Mouse (Mus musculus) gastrocnemius, postnatal 25 days (tissue): ENCODE data around the gene Cox4i1. TPM values are rescaled to one million over a fixed set of nuclear protein-coding genes. Genes with fewer than 3 reads are reported as not detected.

Experiments used
- DNase-seq: peaks from one replicate; pipeline ENCODE4 v3.0.0; 2022
- long read RNA-seq, 2 experiments: library from polyadenylated mRNA; stranded (forward); transcript quantifications; one replicate each; pipeline ENCODE4 v2.0.0; 2021
- total RNA-seq, 2 experiments: library from RNA; stranded (reverse); gene quantifications; 1 replicate in 1 of 2; 2 replicates in 1 of 2; pipeline ENCODE4 v1.2.3; 2021

The Cox4i1 gene
- total RNA-seq = 1,000 to 10,000 TPM; 1,728 to 1,814 TPM
- long read RNA-seq, experiment 1, transcript Cox4i1-203 (2 exons, 438 nt) = minor isoform, 33 of 13,746 reads
- long read RNA-seq, experiment 1, transcript Cox4i1-205 (5 exons, 765 nt) = minor isoform, 22 of 13,746 reads
- long read RNA-seq, experiment 1, transcript Cox4i1-201 (5 exons, 745 nt) = minor isoform, 3,154 of 13,746 reads
- long read RNA-seq, experiment 1, transcript Cox4i1-204 (3 exons, 578 nt) = major isoform, 10,280 of 13,746 reads
- long read RNA-seq, experiment 1, partial matches to known transcripts = 205 of 13,746 reads
- long read RNA-seq, experiment 1, other reads (novel, unspliced or antisense) = 48 of 13,746 reads
- long read RNA-seq, experiment 2, transcript Cox4i1-201 (5 exons, 745 nt) = minor isoform, 2,221 of 8,282 reads
- long read RNA-seq, experiment 2, transcript Cox4i1-203 (2 exons, 438 nt) = minor isoform, 22 of 8,282 reads
- long read RNA-seq, experiment 2, transcript Cox4i1-205 (5 exons, 765 nt) = minor isoform, 30 of 8,282 reads
- long read RNA-seq, experiment 2, transcript Cox4i1-204 (3 exons, 578 nt) = major isoform, 5,861 of 8,282 reads
- long read RNA-seq, experiment 2, partial matches to known transcripts = 113 of 8,282 reads
- long read RNA-seq, experiment 2, other reads (novel, unspliced or antisense) = 35 of 8,282 reads

- peak; percentile 94 for DNase-seq
Measured at GRCm38 (mm10) chr8:120667561-120668373, at the start of gene Cox4i1, which contains the start of gene Gm27021. TSS of gene Cox4i1 (plus strand) at chr8:120668222. TSS of gene Gm27021 (minus strand) at chr8:120668079.

- no peak for DNase-seq
Measured at GRCm38 (mm10) chr8:120619235-120620180, 48.5 kb upstream of the Cox4i1 start.

GRCm38 (mm10) chr8:120620441-120620840 is 47.6 kb upstream of the Cox4i1 start:
- no peak for DNase-seq

- no peak for DNase-seq
Measured at GRCm38 (mm10) chr8:120622161-120622560, 45.9 kb upstream of the Cox4i1 start.

GRCm38 (mm10) chr8:120623608-120624007 is 44.4 kb upstream of the Cox4i1 start:
- no peak for DNase-seq

- no peak for DNase-seq
Measured at GRCm38 (mm10) chr8:120626461-120626860, 41.6 kb upstream of the Cox4i1 start.

GRCm38 (mm10) chr8:120627298-120627697 is 40.7 kb upstream of the Cox4i1 start:
- DNase-seq = no peak

- no peak for DNase-seq
Measured at GRCm38 (mm10) chr8:120630031-120630430, 38.0 kb upstream of the Cox4i1 start.

GRCm38 (mm10) chr8:120630848-120631247 is 37.2 kb upstream of the Cox4i1 start:
- DNase-seq = no peak

- no peak for DNase-seq
Measured at GRCm38 (mm10) chr8:120631441-120632375, 36.3 kb upstream of the Cox4i1 start.

GRCm38 (mm10) chr8:120632969-120633664 is 34.9 kb upstream of the Cox4i1 start:
- DNase-seq = no peak

- DNase-seq = no peak
Measured at GRCm38 (mm10) chr8:120633665-120634271, 34.3 kb upstream of the Cox4i1 start.

- DNase-seq = peak; percentile 67
Measured at GRCm38 (mm10) chr8:120634329-120634839, 33.6 kb upstream of the Cox4i1 start.

- DNase-seq = no peak
Measured at GRCm38 (mm10) chr8:120641245-120641644, 26.8 kb upstream of the Cox4i1 start.

- DNase-seq = peak; percentile 33
Measured at GRCm38 (mm10) chr8:120642031-120642662, 25.9 kb upstream of the Cox4i1 start.

GRCm38 (mm10) chr8:120644663-120645062 is 23.4 kb upstream of the Cox4i1 start:
- DNase-seq = peak; percentile 38

GRCm38 (mm10) chr8:120647532-120647931 is 20.5 kb upstream of the Cox4i1 start, which contains the start of gene 1190005I06Rik:
TSS of gene 1190005I06Rik (minus strand) at chr8:120647632.
- DNase-seq = no peak
